Mouse (Mus musculus): Measurements from ENCODE around the gene Cck. TPM values are rescaled to one million over a fixed set of nuclear protein-coding genes. Genes with fewer than 3 reads are reported as not detected.

Gene Cck
- polyA plus RNA-seq (2012; rRNA removed): not detected in 2 replicates

DNA sequence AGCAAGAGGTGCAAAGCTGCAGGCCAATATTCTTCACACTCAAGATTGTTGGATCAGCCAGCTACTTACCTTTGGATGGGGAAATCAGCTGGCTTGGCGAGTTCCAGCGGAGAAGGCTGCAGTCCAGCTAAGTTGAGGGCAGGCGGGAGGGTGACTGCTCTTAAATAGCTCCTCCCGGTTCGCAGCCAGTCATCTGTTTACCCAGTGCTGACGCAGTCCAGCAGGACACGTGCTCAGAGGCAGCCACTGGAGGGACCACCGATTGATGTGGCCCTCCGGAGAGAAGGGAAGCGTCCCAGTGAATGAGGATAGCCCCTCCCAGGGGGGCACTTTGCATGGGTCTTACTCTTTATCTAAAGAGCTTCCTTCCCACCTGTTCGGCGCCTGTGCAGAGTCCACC lies at the start of gene Cck:
Cck (minus strand) TSS at position 166 of the 400 bp plus-strand sequence.
- H3K4me1 ChIP-seq (ENCODE audit: control insufficient read depth, insufficient read depth, low read length): no peaks in the 10 kb centered on the region; the same call in 1 of the 2 replicates
- H3K4me3 ChIP-seq (ENCODE audit: control insufficient read depth, low read depth, low read length): no peak within 1 kb of the TSS
- H3K27ac ChIP-seq (ENCODE audit: control insufficient read depth, insufficient read depth, low read depth, low read length): no peak within 1 kb of the TSS
- no peak for TF ChIP-seq POLR2A (IDR thresholded peaks at IDR 0.05; ENCODE audit: control insufficient read depth, low read depth, low read length)
- TF ChIP-seq CTCF (IDR thresholded peaks at IDR 0.05; ENCODE audit: control insufficient read depth, insufficient read depth, insufficient replicate concordance, low read depth, low read length): no peak
- H3K36me3 ChIP-seq (ENCODE audit: control insufficient read depth, insufficient read depth, low read length): no peaks in the 10 kb centered on the region
- no peaks in the 10 kb centered on the region for H3K27me3 ChIP-seq (ENCODE audit: control insufficient read depth, insufficient read depth, low read length)

DNA sequence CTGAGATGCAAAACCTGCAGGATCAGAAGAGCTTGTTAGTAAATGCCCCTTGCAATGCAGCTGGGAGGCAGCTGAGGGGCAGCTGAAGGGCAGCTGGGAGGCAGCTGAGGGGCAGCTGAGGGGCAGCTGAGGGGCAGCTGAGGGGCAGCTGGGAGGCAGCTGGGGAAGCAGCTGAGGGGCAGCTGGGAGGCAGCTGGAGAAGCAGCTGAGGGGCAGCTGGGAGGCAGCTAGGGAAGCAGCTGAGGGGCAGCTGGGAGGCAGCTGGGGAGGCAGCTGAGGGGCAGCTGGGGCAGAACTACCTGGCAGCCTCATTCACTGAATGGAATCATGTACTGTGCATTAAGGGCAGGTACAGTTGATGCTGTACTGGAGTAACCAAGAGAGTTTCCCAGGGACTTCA lies 46.0 kb upstream of the Cck start:
- Histone ChIP-seq H3K36me3 (ENCODE audit: control insufficient read depth, insufficient read depth, low read length) (no peaks in the 10 kb centered on the region), H3K27me3 (ENCODE audit: control insufficient read depth, insufficient read depth, low read length) (no peaks in the 10 kb centered on the region), H3K4me3 (ENCODE audit: control insufficient read depth, low read depth, low read length) (no peak overlapping the region), H3K27ac (ENCODE audit: control insufficient read depth, insufficient read depth, low read depth, low read length) (no peak overlapping the region), H3K4me1 (ENCODE audit: control insufficient read depth, insufficient read depth, low read length) (no peaks in the 10 kb centered on the region)
- TF ChIP-seq CTCF (IDR thresholded peaks at IDR 0.05; ENCODE audit: control insufficient read depth, insufficient read depth, insufficient replicate concordance, low read depth, low read length) (no peak), POLR2A (IDR thresholded peaks at IDR 0.05; ENCODE audit: control insufficient read depth, low read depth, low read length) (no peak)

- no peaks in the 10 kb centered on the region for H3K4me1 ChIP-seq (ENCODE audit: control insufficient read depth, insufficient read depth, low read length)
- no peak overlapping the region for H3K4me3 ChIP-seq (ENCODE audit: control insufficient read depth, low read depth, low read length)
- no peaks in the 10 kb centered on the region for H3K36me3 ChIP-seq (ENCODE audit: control insufficient read depth, insufficient read depth, low read length)
- H3K27ac ChIP-seq (ENCODE audit: control insufficient read depth, insufficient read depth, low read depth, low read length): no peak overlapping the region
- TF ChIP-seq POLR2A (IDR thresholded peaks at IDR 0.05; ENCODE audit: control insufficient read depth, low read depth, low read length) (no peak), CTCF (IDR thresholded peaks at IDR 0.05; ENCODE audit: control insufficient read depth, insufficient read depth, insufficient replicate concordance, low read depth, low read length) (no peak)
- no peaks in the 10 kb centered on the region for H3K27me3 ChIP-seq (ENCODE audit: control insufficient read depth, insufficient read depth, low read length)
These were observed 37.1 kb upstream of the Cck start for GRCm38 (mm10) chr9:121532626-121533025.

- no peak for TF ChIP-seq CTCF (IDR thresholded peaks at IDR 0.05; ENCODE audit: control insufficient read depth, insufficient read depth, insufficient replicate concordance, low read depth, low read length)
- TF ChIP-seq POLR2A (IDR thresholded peaks at IDR 0.05; ENCODE audit: control insufficient read depth, low read depth, low read length): no peak
- Histone ChIP-seq H3K4me3 (ENCODE audit: control insufficient read depth, low read depth, low read length) (no peak overlapping the region), H3K27ac (ENCODE audit: control insufficient read depth, insufficient read depth, low read depth, low read length) (no peak overlapping the region)
These were observed 33.3 kb upstream of the Cck start for GRCm38 (mm10) chr9:121528605-121529357.

GRCm38 (mm10) chr9:121526171-121526570 lies 30.7 kb upstream of the Cck start:
- Histone ChIP-seq H3K27me3 (ENCODE audit: control insufficient read depth, insufficient read depth, low read length) (no peaks in the 10 kb centered on the region), H3K4me3 (ENCODE audit: control insufficient read depth, low read depth, low read length) (no peak overlapping the region), H3K27ac (ENCODE audit: control insufficient read depth, insufficient read depth, low read depth, low read length) (no peak overlapping the region), H3K36me3 (ENCODE audit: control insufficient read depth, insufficient read depth, low read length) (no peaks in the 10 kb centered on the region), H3K4me1 (ENCODE audit: control insufficient read depth, insufficient read depth, low read length) (no peaks in the 10 kb centered on the region)
- TF ChIP-seq CTCF (IDR thresholded peaks at IDR 0.05; ENCODE audit: control insufficient read depth, insufficient read depth, insufficient replicate concordance, low read depth, low read length): no peak
- TF ChIP-seq POLR2A (IDR thresholded peaks at IDR 0.05; ENCODE audit: control insufficient read depth, low read depth, low read length): no peak

More at GRCm38 (mm10) chr9:121528605-121529357, 33.3 kb upstream of the Cck start:
- Histone ChIP-seq H3K4me1 (ENCODE audit: control insufficient read depth, insufficient read depth, low read length) (no peaks in the 10 kb centered on the region), H3K27me3 (ENCODE audit: control insufficient read depth, insufficient read depth, low read length) (no peaks in the 10 kb centered on the region), H3K36me3 (ENCODE audit: control insufficient read depth, insufficient read depth, low read length) (no peaks in the 10 kb centered on the region)

DNA sequence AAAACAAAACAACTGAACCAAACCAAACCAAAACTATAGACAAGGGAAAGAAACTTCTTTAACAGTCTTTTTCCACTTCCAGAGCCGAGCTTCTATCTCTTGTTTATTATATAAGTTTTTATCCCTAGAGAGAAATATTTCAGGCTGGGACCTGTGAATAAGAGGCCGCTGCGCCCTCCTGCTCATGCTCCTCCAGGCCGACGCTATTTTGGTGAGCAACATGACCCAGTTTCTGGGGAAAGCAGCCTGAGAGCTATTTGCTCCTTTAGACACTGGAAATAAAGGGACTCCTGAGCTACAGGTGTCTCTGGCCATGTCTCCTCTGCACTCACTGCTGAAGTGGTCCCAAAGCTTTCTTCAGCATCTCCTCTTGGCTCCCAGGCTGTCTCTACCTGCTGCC lies 24.6 kb upstream of the Cck start:
- TF ChIP-seq CTCF (IDR thresholded peaks at IDR 0.05; ENCODE audit: control insufficient read depth, insufficient read depth, insufficient replicate concordance, low read depth, low read length): no peak
- TF ChIP-seq POLR2A (IDR thresholded peaks at IDR 0.05; ENCODE audit: control insufficient read depth, low read depth, low read length): no peak
- Histone ChIP-seq H3K27me3 (ENCODE audit: control insufficient read depth, insufficient read depth, low read length) (no peaks in the 10 kb centered on the region), H3K36me3 (ENCODE audit: control insufficient read depth, insufficient read depth, low read length) (no peaks in the 10 kb centered on the region), H3K4me1 (ENCODE audit: control insufficient read depth, insufficient read depth, low read length) (no peaks in the 10 kb centered on the region), H3K4me3 (ENCODE audit: control insufficient read depth, low read depth, low read length) (no peak overlapping the region), H3K27ac (ENCODE audit: control insufficient read depth, insufficient read depth, low read depth, low read length) (no peak overlapping the region)

DNA sequence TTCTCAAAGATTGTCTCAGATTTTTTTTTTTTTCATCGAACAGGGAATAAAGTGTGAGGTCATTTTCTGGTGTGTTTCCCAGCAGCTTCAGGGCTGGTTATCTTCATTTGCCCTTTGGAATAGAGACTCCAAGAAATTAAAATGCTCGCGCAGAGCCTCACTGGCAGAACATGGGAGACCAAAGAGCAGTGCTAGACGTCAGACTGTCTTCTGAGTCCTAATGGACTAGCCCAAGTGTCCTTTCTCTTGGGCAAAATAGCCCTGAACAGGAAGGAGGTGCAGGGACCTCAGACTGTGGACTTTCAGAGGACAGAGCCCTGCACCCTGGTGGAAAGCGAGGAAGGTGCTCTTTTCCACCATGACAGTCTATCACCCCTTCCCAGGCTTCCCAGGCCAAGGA lies 19.0 kb upstream of the Cck start:
- H3K27me3 ChIP-seq (ENCODE audit: control insufficient read depth, insufficient read depth, low read length): no peaks in the 10 kb centered on the region
- H3K36me3 ChIP-seq (ENCODE audit: control insufficient read depth, insufficient read depth, low read length): no peaks in the 10 kb centered on the region
- TF ChIP-seq CTCF (IDR thresholded peaks at IDR 0.05; ENCODE audit: control insufficient read depth, insufficient read depth, insufficient replicate concordance, low read depth, low read length) (no peak), POLR2A (IDR thresholded peaks at IDR 0.05; ENCODE audit: control insufficient read depth, low read depth, low read length) (no peak)
- no peak overlapping the region for H3K4me3 ChIP-seq (ENCODE audit: control insufficient read depth, low read depth, low read length)
- H3K4me1 ChIP-seq (ENCODE audit: control insufficient read depth, insufficient read depth, low read length): no peaks in the 10 kb centered on the region
- H3K27ac ChIP-seq (ENCODE audit: control insufficient read depth, insufficient read depth, low read depth, low read length): no peak overlapping the region
